19 mouse cellular contexts compared by ENCODE assay signal in the genomic region with DNA sequence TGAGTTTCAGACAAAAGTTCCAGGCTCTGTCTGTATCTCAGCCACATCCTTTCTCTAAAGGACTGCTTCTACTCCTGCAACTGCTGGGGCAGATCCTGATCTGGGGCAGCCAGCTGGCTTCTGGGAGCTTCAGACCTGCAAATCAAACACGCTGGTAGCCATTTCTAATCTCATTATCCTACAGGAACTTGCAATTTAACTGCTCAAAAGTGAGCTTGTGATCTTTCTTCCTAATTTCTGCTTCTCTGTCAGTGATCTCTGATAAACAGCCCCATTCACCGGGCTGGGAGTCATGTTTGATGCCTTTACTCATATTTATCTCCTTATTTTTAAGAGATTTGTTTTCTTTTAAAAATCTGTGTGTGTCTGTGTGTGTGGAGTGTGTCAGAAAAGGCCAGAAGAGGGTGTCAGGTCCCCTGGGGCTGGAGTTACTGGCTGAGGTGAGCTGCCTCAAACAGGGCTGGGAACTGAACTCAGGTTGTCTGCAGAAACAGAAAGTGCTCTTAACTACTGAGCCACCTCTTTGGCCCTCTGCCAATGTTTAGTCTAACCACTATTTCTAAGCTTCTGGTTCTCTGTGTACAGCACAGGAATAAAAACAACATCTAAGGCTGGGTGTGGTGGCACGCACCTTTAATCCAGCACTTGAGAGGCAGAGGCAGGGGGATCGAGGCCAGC.
A peak's percentile ranks its signal among the peaks of the same experiment; 100 is the strongest.
DNase-seq lines count a peak whose midpoint lies in the region; ATAC-seq lines count a peak whose summit lies in the region.
"Had no signal": no experiment of that assay in that cellular context is flagged by ENCODE, and none has a peak within 500 bp of the region (broad histone marks: within the 10 kb centered on the region; RNA-seq: fewer than 3 reads in every experiment).

No protein-coding gene starts in this region.

- H3K27me3 ChIP-seq in heart, embryonic 10.5 days (ENCODE audit: insufficient read depth, poor library complexity, severe bottlenecking): no peaks in the 10 kb centered on the region
- no peaks in the 10 kb centered on the region for H3K27me3 ChIP-seq in midbrain, embryonic 11.5 days (ENCODE audit: control insufficient read depth, insufficient read depth, low read length)
- H3K27me3 ChIP-seq in midbrain, embryonic 15.5 days (replicated peaks): no peaks in the 10 kb centered on the region
- no peaks in the 10 kb centered on the region for H3K27me3 ChIP-seq in forebrain, embryonic 13.5 days
- H3K27me3 ChIP-seq: embryonic facial prominence, embryonic 15.5 days; limb, embryonic 15.5 days; neural tube, embryonic 13.5 days had no signal

- DNase-seq in heart, embryonic 10.5 days (ENCODE audit: low spot score): peak; percentile 60
- DNase-seq in heart, postnatal 10 days: no peak
- no peak for DNase-seq in midbrain, embryonic 11.5 days (ENCODE audit: low spot score, missing footprints)
- DNase-seq in thymus, adult 18-20 months: no peak
- DNase-seq: cerebellum, adult 11-12 months; gastrocnemius, postnatal 25 days; heart, postnatal 4 days; kidney, postnatal 10 days; liver, postnatal 0 days; right cerebral cortex, postnatal 4 days; thymus, adult 2 months had no signal

- intact Hi-C loops in heart, postnatal 10 days (cut with DNase I): no loop called here

- 67% methylated on average over 4 of the region's 4 CpGs for WGBS in heart, embryonic 10.5 days
- 55% methylated on average over 4 of the region's 4 CpGs for WGBS in midbrain, embryonic 11.5 days
- 50% methylated on average over 4 of the region's 4 CpGs for WGBS in midbrain, embryonic 15.5 days
- WGBS in forebrain, embryonic 13.5 days: 55% methylated on average over 4 of the region's 4 CpGs

- no peak overlapping the region for H3K4me3 ChIP-seq in heart, embryonic 10.5 days
- no peak overlapping the region for H3K4me3 ChIP-seq in midbrain, embryonic 11.5 days (ENCODE audit: low read depth, low read length)
- H3K4me3 ChIP-seq in midbrain, embryonic 15.5 days: no peak overlapping the region
- H3K4me3 ChIP-seq in forebrain, embryonic 13.5 days: no peak overlapping the region
- H3K4me3 ChIP-seq: embryonic facial prominence, embryonic 15.5 days; limb, embryonic 15.5 days; neural tube, embryonic 13.5 days had no signal

- H3K27ac ChIP-seq in heart, embryonic 10.5 days: no peak overlapping the region
- no peak overlapping the region; the same call in 1 of the 2 replicates for H3K27ac ChIP-seq in midbrain, embryonic 11.5 days (ENCODE audit: low read depth, low read length)
- H3K27ac ChIP-seq in midbrain, embryonic 15.5 days: no peak overlapping the region
- H3K27ac ChIP-seq in forebrain, embryonic 13.5 days: 0 out of 2 replicates have a peak overlapping the region, but pooled peaks have one; percentile 14
- H3K27ac ChIP-seq: embryonic facial prominence, embryonic 15.5 days; limb, embryonic 15.5 days; neural tube, embryonic 13.5 days had no signal

- no peak for ATAC-seq in midbrain, embryonic 11.5 days (ENCODE audit: low FRiP score)
- no peak for ATAC-seq in midbrain, embryonic 15.5 days (replicated peaks)
- no peak for ATAC-seq in forebrain, embryonic 13.5 days
- ATAC-seq in megakaryocyte progenitor cell, adult 5-6 weeks (replicated peaks; ENCODE audit: poor library complexity): no peak
- ATAC-seq: inflammation-experienced regulatory T-cells, adult 6 months; liver, postnatal 0 days had no signal

- no peaks in the 10 kb centered on the region for H3K4me1 ChIP-seq in heart, embryonic 10.5 days
- H3K4me1 ChIP-seq in midbrain, embryonic 11.5 days (ENCODE audit: control insufficient read depth, insufficient read depth, low read length): peaks cover 7% of the 10 kb centered on the region
- H3K4me1 ChIP-seq in midbrain, embryonic 15.5 days: no peaks in the 10 kb centered on the region
- peaks cover 17% of the 10 kb centered on the region for H3K4me1 ChIP-seq in forebrain, embryonic 13.5 days
- H3K4me1 ChIP-seq: embryonic facial prominence, embryonic 15.5 days; limb, embryonic 15.5 days; neural tube, embryonic 13.5 days had no signal

- no peaks in the 10 kb centered on the region for H3K9me3 ChIP-seq in heart, embryonic 10.5 days
- H3K9me3 ChIP-seq in midbrain, embryonic 11.5 days (ENCODE audit: control insufficient read depth, low read length): no peaks in the 10 kb centered on the region
- no peaks in the 10 kb centered on the region for H3K9me3 ChIP-seq in midbrain, embryonic 15.5 days
- H3K9me3 ChIP-seq in forebrain, embryonic 13.5 days (replicated peaks): no peaks in the 10 kb centered on the region
- H3K9me3 ChIP-seq: embryonic facial prominence, embryonic 15.5 days; limb, embryonic 15.5 days; neural tube, embryonic 13.5 days had no signal

- 0 out of 2 replicates have a peak overlapping the region, but pooled peaks have one; percentile 5 for H3K9ac ChIP-seq in midbrain, embryonic 11.5 days (ENCODE audit: low read length)
- H3K9ac ChIP-seq in midbrain, embryonic 15.5 days: no peak overlapping the region
- H3K9ac ChIP-seq in forebrain, embryonic 13.5 days: no peak overlapping the region
- H3K9ac ChIP-seq: embryonic facial prominence, embryonic 15.5 days; limb, embryonic 15.5 days; liver, postnatal 0 days; neural tube, embryonic 13.5 days had no signal

- peaks cover 34% of the 10 kb centered on the region for H3K36me3 ChIP-seq in heart, embryonic 10.5 days
- peaks cover 2% of the 10 kb centered on the region; the same call in 1 of the 2 replicates for H3K36me3 ChIP-seq in midbrain, embryonic 11.5 days (ENCODE audit: control insufficient read depth, insufficient read depth, low read length)
- H3K36me3 ChIP-seq in midbrain, embryonic 15.5 days (replicated peaks): peaks cover 20% of the 10 kb centered on the region
- peaks cover 36% of the 10 kb centered on the region for H3K36me3 ChIP-seq in forebrain, embryonic 13.5 days (ENCODE audit: poor library complexity, severe bottlenecking)

- H3K4me2 ChIP-seq in midbrain, embryonic 11.5 days: no peak overlapping the region
- H3K4me2 ChIP-seq in midbrain, embryonic 15.5 days: no peak overlapping the region
- H3K4me2 ChIP-seq in forebrain, embryonic 13.5 days: no peak overlapping the region
- H3K4me2 ChIP-seq: embryonic facial prominence, embryonic 15.5 days; heart, embryonic 11.5 days; limb, embryonic 15.5 days; neural tube, embryonic 13.5 days had no signal
